Mouse (Mus musculus): ENCODE results near the gene Vmn1r40. TPM values are rescaled to one million over a fixed set of nuclear protein-coding genes. Genes with fewer than 3 reads are reported as not detected.

Gene Vmn1r40
- polyA plus RNA-seq (2012; fragmentation: generic; extraction: Trizol), result not detected
- long read RNA-seq, experiment 1, result 0 reads
- long read RNA-seq, experiment 2, result 0 reads

DNA sequence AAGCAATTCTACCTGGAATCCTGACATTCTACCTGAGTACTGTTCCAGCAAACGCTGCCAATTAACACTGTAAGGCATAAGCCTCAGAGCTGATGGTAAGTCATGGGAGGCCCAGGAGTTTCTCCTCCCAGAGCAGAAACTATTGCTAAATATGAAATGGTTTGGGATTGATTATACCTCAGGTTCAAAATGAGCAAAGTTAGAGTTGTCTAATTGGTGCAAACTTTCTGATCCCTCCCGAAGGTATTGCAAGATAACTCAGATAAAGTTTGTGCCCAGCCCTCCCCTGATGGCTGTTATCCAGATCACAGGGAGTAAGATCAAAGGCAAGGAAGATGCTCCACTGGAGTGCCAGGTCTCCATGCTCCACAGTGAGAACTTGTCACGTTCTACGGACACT is at the start of gene Vmn1r40:
TSS of gene Vmn1r40 (plus strand) at position 301 of the 400 bp plus-strand sequence.
- TF ChIP-seq MYOD1 (IDR thresholded peaks at IDR 0.05; ENCODE audit: control insufficient read depth, insufficient read length, low read depth) (no peak), FOSL1 (IDR thresholded peaks at IDR 0.05; ENCODE audit: insufficient read depth, low read length, poor library complexity, severe bottlenecking) (no peak), MYOG (IDR thresholded peaks at IDR 0.05; ENCODE audit: control insufficient read depth, extremely low read depth, insufficient read length) (no peak), CTCF (IDR thresholded peaks at IDR 0.05; ENCODE audit: control insufficient read depth, insufficient read depth, insufficient read length) (no peak), CEBPB (IDR thresholded peaks at IDR 0.05; ENCODE audit: low read depth) (no peak)
- no peak within 1 kb of the TSS for H3ac ChIP-seq (ENCODE audit: control insufficient read depth, insufficient read length, low read depth)
- no peaks in the 10 kb centered on the region for H3K36me3 ChIP-seq (ENCODE audit: control insufficient read depth, insufficient read depth)
- H3K79me3 ChIP-seq (ENCODE audit: low read depth), result no peaks in the 10 kb centered on the region
- no peaks in the 10 kb centered on the region for H3K79me2 ChIP-seq (ENCODE audit: control insufficient read depth, insufficient read depth)
- no peak within 1 kb of the TSS for H3K4me3 ChIP-seq (ENCODE audit: insufficient read depth, poor library complexity, severe bottlenecking)
- peaks cover 3% of the 10 kb centered on the region for H3K27me3 ChIP-seq (ENCODE audit: control insufficient read depth, insufficient read depth, insufficient read length)

DNA sequence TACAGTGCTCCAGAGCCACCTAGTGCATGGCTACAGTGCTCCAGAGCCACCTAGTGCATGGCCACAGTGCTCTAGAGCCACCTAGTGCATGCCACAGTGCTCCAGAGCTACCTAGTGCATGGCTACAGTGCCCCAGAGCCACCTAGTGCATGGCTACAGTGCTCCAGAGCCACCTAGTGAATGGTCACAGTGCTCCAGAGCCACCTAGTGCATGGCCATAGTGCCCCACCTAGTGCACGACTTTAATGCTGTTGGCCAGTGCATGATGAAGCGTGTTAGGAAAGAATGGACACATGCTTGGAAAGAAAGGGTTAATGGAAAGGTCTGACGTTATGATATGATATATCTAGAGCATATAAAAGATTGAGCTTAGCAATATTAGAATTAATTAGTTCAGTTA is 49.0 kb upstream of the Vmn1r40 start:
- no peaks in the 10 kb centered on the region for H3K79me3 ChIP-seq (ENCODE audit: low read depth)
- H3ac ChIP-seq (ENCODE audit: control insufficient read depth, insufficient read length, low read depth), result no peak overlapping the region
- no peak for TF ChIP-seq CEBPB (IDR thresholded peaks at IDR 0.05; ENCODE audit: low read depth)
- no peak for TF ChIP-seq FOSL1 (IDR thresholded peaks at IDR 0.05; ENCODE audit: insufficient read depth, low read length, poor library complexity, severe bottlenecking)
- no peak for TF ChIP-seq USF1 (IDR thresholded peaks at IDR 0.05; ENCODE audit: low read depth)
- no peak for TF ChIP-seq MYOD1 (IDR thresholded peaks at IDR 0.05; ENCODE audit: control insufficient read depth, insufficient read length, low read depth)
- no peak for TF ChIP-seq CTCF (IDR thresholded peaks at IDR 0.05; ENCODE audit: control insufficient read depth, insufficient read depth, insufficient read length)
- no peak for TF ChIP-seq MYOG (IDR thresholded peaks at IDR 0.05; ENCODE audit: control insufficient read depth, extremely low read depth, insufficient read length)
- TF ChIP-seq MAX (IDR thresholded peaks at IDR 0.05), result no peak
- no peak overlapping the region for H3K4me3 ChIP-seq (ENCODE audit: insufficient read depth, poor library complexity, severe bottlenecking)
- H3K36me3 ChIP-seq (ENCODE audit: control insufficient read depth, insufficient read depth), result no peaks in the 10 kb centered on the region
- no peaks in the 10 kb centered on the region for H3K27me3 ChIP-seq (ENCODE audit: control insufficient read depth, insufficient read depth, insufficient read length)
- H3K79me2 ChIP-seq (ENCODE audit: control insufficient read depth, insufficient read depth), result no peaks in the 10 kb centered on the region

DNA sequence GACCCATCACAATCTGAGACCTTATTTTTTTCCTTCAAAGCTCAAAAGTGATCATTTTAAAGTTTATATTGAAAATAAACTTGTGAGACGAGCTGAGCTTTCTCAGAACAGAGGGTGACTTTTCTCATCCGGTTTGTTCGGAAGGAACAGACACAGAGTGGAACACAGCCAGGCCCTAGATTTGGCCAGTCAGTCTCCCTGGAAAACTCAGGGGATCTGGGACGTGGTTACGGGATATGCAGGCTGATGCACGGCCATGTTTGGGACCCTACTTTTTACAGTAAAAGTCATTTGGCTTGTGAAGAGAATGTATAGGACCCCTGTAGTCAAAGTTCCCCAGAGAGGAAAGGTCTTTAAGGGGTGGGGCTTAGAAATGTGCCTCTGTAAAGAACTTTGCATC is 48.4 kb upstream of the Vmn1r40 start:
- TF ChIP-seq MAX (IDR thresholded peaks at IDR 0.05), result no peak
- TF ChIP-seq MYOD1 (IDR thresholded peaks at IDR 0.05; ENCODE audit: control insufficient read depth, insufficient read length, low read depth), result no peak
- TF ChIP-seq CEBPB (IDR thresholded peaks at IDR 0.05; ENCODE audit: low read depth), result no peak
- TF ChIP-seq FOSL1 (IDR thresholded peaks at IDR 0.05; ENCODE audit: insufficient read depth, low read length, poor library complexity, severe bottlenecking), result no peak
- no peak for TF ChIP-seq USF1 (IDR thresholded peaks at IDR 0.05; ENCODE audit: low read depth)
- no peak for TF ChIP-seq MYOG (IDR thresholded peaks at IDR 0.05; ENCODE audit: control insufficient read depth, extremely low read depth, insufficient read length)
- H3K79me2 ChIP-seq (ENCODE audit: control insufficient read depth, insufficient read depth), result no peaks in the 10 kb centered on the region
- no peaks in the 10 kb centered on the region for H3K27me3 ChIP-seq (ENCODE audit: control insufficient read depth, insufficient read depth, insufficient read length)
- no peaks in the 10 kb centered on the region for H3K36me3 ChIP-seq (ENCODE audit: control insufficient read depth, insufficient read depth)
- H3K4me3 ChIP-seq (ENCODE audit: insufficient read depth, poor library complexity, severe bottlenecking), result no peak overlapping the region
- no peak overlapping the region for H3ac ChIP-seq (ENCODE audit: control insufficient read depth, insufficient read length, low read depth)
- H3K79me3 ChIP-seq (ENCODE audit: low read depth), result no peaks in the 10 kb centered on the region

DNA sequence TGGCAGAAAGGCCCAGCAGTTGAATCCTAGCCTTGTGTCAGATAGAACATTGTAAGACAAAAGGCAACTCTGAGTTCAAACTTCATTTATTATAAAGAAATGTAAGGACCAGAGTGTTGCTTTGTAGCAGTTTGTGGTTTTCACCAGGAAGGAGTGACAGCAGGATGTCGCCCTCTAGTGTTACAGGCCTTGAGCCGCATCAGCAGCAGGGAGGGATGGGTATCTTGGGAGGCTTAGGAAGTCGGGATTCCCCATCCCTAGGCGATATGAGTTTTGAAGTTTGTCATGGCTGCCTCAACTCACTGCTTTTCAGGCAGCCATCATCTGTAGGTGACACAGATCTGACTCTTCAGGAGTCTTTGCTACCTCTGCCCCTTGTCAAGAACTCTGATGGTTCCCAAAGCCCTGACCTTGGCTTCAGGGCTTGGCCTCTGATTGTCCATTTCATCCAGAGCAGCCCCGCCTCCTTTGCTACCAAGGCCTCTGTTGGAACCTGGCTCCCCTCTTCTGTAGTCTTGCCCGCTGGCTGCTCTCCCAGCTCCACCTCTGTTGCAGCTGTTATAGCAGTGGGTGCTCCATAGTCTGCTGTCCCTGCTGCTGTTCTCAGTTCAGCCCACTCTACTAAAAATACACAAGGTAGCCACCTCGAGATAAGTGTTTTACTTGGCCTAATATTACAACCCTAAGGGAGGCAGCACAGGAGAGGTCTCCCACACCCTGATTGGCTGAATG is 47.5 kb upstream of the Vmn1r40 start:
- Histone ChIP-seq H3K4me3 (ENCODE audit: insufficient read depth, poor library complexity, severe bottlenecking) (no peak overlapping the region), H3K27me3 (ENCODE audit: control insufficient read depth, insufficient read depth, insufficient read length) (no peaks in the 10 kb centered on the region), H3K79me2 (ENCODE audit: control insufficient read depth, insufficient read depth) (no peaks in the 10 kb centered on the region), H3K79me3 (ENCODE audit: low read depth) (no peaks in the 10 kb centered on the region), H3K36me3 (ENCODE audit: control insufficient read depth, insufficient read depth) (no peaks in the 10 kb centered on the region), H3ac (ENCODE audit: control insufficient read depth, insufficient read length, low read depth) (no peak overlapping the region)
- TF ChIP-seq MYOD1 (IDR thresholded peaks at IDR 0.05; ENCODE audit: control insufficient read depth, insufficient read length, low read depth) (no peak), CTCF (IDR thresholded peaks at IDR 0.05; ENCODE audit: control insufficient read depth, insufficient read depth, insufficient read length) (peak; percentile 66)

DNA sequence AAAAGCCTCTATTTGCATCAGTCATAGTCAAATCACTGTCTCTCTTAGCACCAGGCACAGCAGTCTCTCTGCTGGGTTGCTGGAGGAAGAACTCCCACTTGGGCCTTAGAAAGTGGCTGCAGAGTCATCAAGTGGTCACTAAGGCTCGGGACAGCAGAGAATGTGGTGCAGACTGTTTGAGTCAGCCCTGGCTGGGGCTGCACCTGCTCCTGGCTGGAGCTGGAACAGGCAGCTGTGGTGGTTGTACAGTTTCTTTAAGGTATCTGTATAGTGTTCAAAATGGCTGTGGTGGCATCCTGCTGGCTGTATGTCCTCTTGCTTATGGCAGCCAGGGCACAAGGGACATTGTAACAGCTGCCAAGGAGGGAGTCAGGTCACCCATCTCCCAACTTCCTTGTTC is 46.9 kb upstream of the Vmn1r40 start:
- TF ChIP-seq CEBPB (IDR thresholded peaks at IDR 0.05; ENCODE audit: low read depth), result no peak
- no peak for TF ChIP-seq USF1 (IDR thresholded peaks at IDR 0.05; ENCODE audit: low read depth)
- TF ChIP-seq MAX (IDR thresholded peaks at IDR 0.05), result no peak
- no peak for TF ChIP-seq CTCF (IDR thresholded peaks at IDR 0.05; ENCODE audit: control insufficient read depth, insufficient read depth, insufficient read length)
- TF ChIP-seq MYOG (IDR thresholded peaks at IDR 0.05; ENCODE audit: control insufficient read depth, extremely low read depth, insufficient read length), result no peak
- TF ChIP-seq FOSL1 (IDR thresholded peaks at IDR 0.05; ENCODE audit: insufficient read depth, low read length, poor library complexity, severe bottlenecking), result no peak
- no peak for TF ChIP-seq MYOD1 (IDR thresholded peaks at IDR 0.05; ENCODE audit: control insufficient read depth, insufficient read length, low read depth)
- no peaks in the 10 kb centered on the region for H3K27me3 ChIP-seq (ENCODE audit: control insufficient read depth, insufficient read depth, insufficient read length)
- no peak overlapping the region for H3K4me3 ChIP-seq (ENCODE audit: insufficient read depth, poor library complexity, severe bottlenecking)
- H3K36me3 ChIP-seq (ENCODE audit: control insufficient read depth, insufficient read depth), result no peaks in the 10 kb centered on the region
- H3K79me3 ChIP-seq (ENCODE audit: low read depth), result no peaks in the 10 kb centered on the region
- no peak overlapping the region for H3ac ChIP-seq (ENCODE audit: control insufficient read depth, insufficient read length, low read depth)
- H3K79me2 ChIP-seq (ENCODE audit: control insufficient read depth, insufficient read depth), result no peaks in the 10 kb centered on the region

DNA sequence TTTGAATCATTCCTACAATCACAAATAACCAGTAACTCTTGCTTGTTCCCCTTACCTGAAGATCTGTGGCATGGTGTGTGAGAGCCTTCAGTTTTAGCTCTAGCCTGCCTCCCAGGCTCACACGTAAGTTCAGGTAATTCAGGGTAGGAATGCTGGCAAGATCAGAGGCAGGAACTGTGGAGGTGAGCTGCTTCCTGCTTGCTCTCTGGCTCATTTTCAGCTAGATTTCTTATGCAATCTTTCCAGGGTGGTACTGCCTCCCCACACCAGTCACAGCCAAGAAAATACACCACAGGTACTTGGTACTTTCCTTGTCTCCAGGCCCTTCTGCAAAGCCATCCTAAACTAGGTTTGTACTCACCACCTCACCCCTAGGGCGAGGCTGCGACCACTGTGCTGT is 44.8 kb upstream of the Vmn1r40 start:
- no peak overlapping the region for H3ac ChIP-seq (ENCODE audit: control insufficient read depth, insufficient read length, low read depth)
- no peaks in the 10 kb centered on the region for H3K27me3 ChIP-seq (ENCODE audit: control insufficient read depth, insufficient read depth, insufficient read length)
- no peaks in the 10 kb centered on the region for H3K79me2 ChIP-seq (ENCODE audit: control insufficient read depth, insufficient read depth)
- H3K4me3 ChIP-seq (ENCODE audit: insufficient read depth, poor library complexity, severe bottlenecking), result no peak overlapping the region
- H3K79me3 ChIP-seq (ENCODE audit: low read depth), result no peaks in the 10 kb centered on the region
- no peaks in the 10 kb centered on the region for H3K36me3 ChIP-seq (ENCODE audit: control insufficient read depth, insufficient read depth)
- TF ChIP-seq FOSL1 (IDR thresholded peaks at IDR 0.05; ENCODE audit: insufficient read depth, low read length, poor library complexity, severe bottlenecking) (no peak), MYOD1 (IDR thresholded peaks at IDR 0.05; ENCODE audit: control insufficient read depth, insufficient read length, low read depth) (no peak), MAX (IDR thresholded peaks at IDR 0.05) (no peak), MYOG (IDR thresholded peaks at IDR 0.05; ENCODE audit: control insufficient read depth, extremely low read depth, insufficient read length) (no peak), CTCF (IDR thresholded peaks at IDR 0.05; ENCODE audit: control insufficient read depth, insufficient read depth, insufficient read length) (no peak), USF1 (IDR thresholded peaks at IDR 0.05; ENCODE audit: low read depth) (no peak), CEBPB (IDR thresholded peaks at IDR 0.05; ENCODE audit: low read depth) (no peak)
